Mouse (Mus musculus) embryonic fibroblast, embryonic 13.5 days (primary cell): ENCODE results near the gene Olfr648.

Experiments used
- CTCF ChIP-seq: IDR thresholded peaks from 2 replicates; pipeline ENCODE4 v1.5.1; 2011; ENCODE audit warnings: mild to moderate bottlenecking, control low read depth, low read length, moderate library complexity, borderline replicate concordance; ENCODE audit not compliant: insufficient read depth
- POLR2A ChIP-seq: IDR thresholded peaks from 2 replicates; pipeline ENCODE4 v1.6.1; 2011; ENCODE audit warnings: low read depth, mild to moderate bottlenecking, control low read depth, low read length, moderate library complexity

- no peak for TF ChIP-seq CTCF
- no peak for TF ChIP-seq POLR2A
These were observed 40.0 kb downstream of the Olfr648 start, which contains the start of gene Ubqln3 for GRCm38 (mm10) chr7:104143179-104143578.
